Mouse (Mus musculus) embryo, embryonic 10.5 days (tissue): Measurements from ENCODE around the gene Gimap1.

Experiments
- DNase-seq: peaks from one replicate; pipeline ENCODE4 v3.0.0-alpha.2; 2015; ENCODE audit warnings: low spot score

The Gimap1 gene

GRCm38 (mm10) chr6:48740501-48741169 is 1.8 kb downstream of the Gimap1 start:
- no peak for DNase-seq

GRCm38 (mm10) chr6:48741273-48741672 is 2.4 kb downstream of the Gimap1 start:
- no peak for DNase-seq

- DNase-seq, result no peak
These were observed 2.9 kb downstream of the Gimap1 start for GRCm38 (mm10) chr6:48741711-48742206.

GRCm38 (mm10) chr6:48742422-48743351 is 3.8 kb downstream of the Gimap1 start:
- DNase-seq, result peak; percentile 22

- no peak for DNase-seq
These were observed 6.6 kb downstream of the Gimap1 start for GRCm38 (mm10) chr6:48745490-48745889.

GRCm38 (mm10) chr6:48745959-48746889 is 7.4 kb downstream of the Gimap1 start, which contains the start of gene Gimap5:
Gene Gimap5 (plus strand): TSS chr6:48746197.
- peak; percentile 63 for DNase-seq

- DNase-seq, result no peak
These were observed 8.5 kb downstream of the Gimap1 start for GRCm38 (mm10) chr6:48747091-48747966.

- DNase-seq, result no peak
These were observed 24.9 kb downstream of the Gimap1 start for GRCm38 (mm10) chr6:48763567-48764270.

GRCm38 (mm10) chr6:48764496-48764895 is 25.6 kb downstream of the Gimap1 start:
- no peak for DNase-seq

- DNase-seq, result no peak
These were observed 29.5 kb downstream of the Gimap1 start for GRCm38 (mm10) chr6:48768178-48768869.

GRCm38 (mm10) chr6:48768933-48769332 is 30.1 kb downstream of the Gimap1 start:
- DNase-seq, result no peak

- DNase-seq, result no peak
These were observed 31.8 kb downstream of the Gimap1 start, which contains the start of gene Gimap3 for GRCm38 (mm10) chr6:48770696-48771095. Gene Gimap3 (minus strand): TSS chr6:48770851.

- peak; percentile 89 for DNase-seq
These were observed 33.2 kb downstream of the Gimap1 start for GRCm38 (mm10) chr6:48772030-48772429.

GRCm38 (mm10) chr6:48784406-48784805 is 45.6 kb downstream of the Gimap1 start:
- DNase-seq, result no peak

- no peak for DNase-seq
These were observed 46.3 kb downstream of the Gimap1 start for GRCm38 (mm10) chr6:48785189-48785588.

- DNase-seq, result no peak
These were observed 46.7 kb downstream of the Gimap1 start for GRCm38 (mm10) chr6:48785601-48786000.

GRCm38 (mm10) chr6:48787867-48788266 is 49.0 kb downstream of the Gimap1 start:
- no peak for DNase-seq
